Mouse (Mus musculus) spleen, postnatal 14 days (tissue): ENCODE data around the gene Epha6.

ENCODE experiments used
- DNase-seq, 2 experiments: peaks; one replicate each; pipeline ENCODE4 v3.0.0; 2021 to 2022; ENCODE audit warnings: low spot score in 2 of 2

The Epha6 gene

GRCm38 (mm10) chr16:60605061-60605831 is at the start of gene Epha6:
Gene Epha6 (minus strand): TSS chr16:60605531.
- DNase-seq, result no peak

GRCm38 (mm10) chr16:60651716-60652115 is 46.4 kb upstream of the Epha6 start:
- DNase-seq, result no peak

- no peak for DNase-seq
Measured at GRCm38 (mm10) chr16:60628091-60628490, 22.8 kb upstream of the Epha6 start.

- no peak for DNase-seq
Measured at GRCm38 (mm10) chr16:60605832-60606583, 677 bp upstream of the Epha6 start.

GRCm38 (mm10) chr16:60604613-60605012 is 718 bp downstream of the Epha6 start:
- no peak for DNase-seq

- DNase-seq, result no peak
Measured at GRCm38 (mm10) chr16:60585322-60585721, 20.0 kb downstream of the Epha6 start.

GRCm38 (mm10) chr16:60584695-60585094 is 20.6 kb downstream of the Epha6 start:
- no peak for DNase-seq

GRCm38 (mm10) chr16:60570546-60570945 is 34.8 kb downstream of the Epha6 start:
- DNase-seq, result no peak

GRCm38 (mm10) chr16:60544385-60544784 is 60.9 kb downstream of the Epha6 start:
- DNase-seq, result no peak

GRCm38 (mm10) chr16:60538233-60538632 is 67.1 kb downstream of the Epha6 start:
- DNase-seq, result no peak

GRCm38 (mm10) chr16:60509707-60510106 is 95.6 kb downstream of the Epha6 start:
- DNase-seq, result no peak

GRCm38 (mm10) chr16:60499567-60499966 is 105.8 kb downstream of the Epha6 start:
- DNase-seq, result no peak

- no peak for DNase-seq
Measured at GRCm38 (mm10) chr16:60475776-60476175, 129.6 kb downstream of the Epha6 start.

- no peak for DNase-seq
Measured at GRCm38 (mm10) chr16:60468200-60468785, 137.0 kb downstream of the Epha6 start.

GRCm38 (mm10) chr16:60435283-60435682 is 170.0 kb downstream of the Epha6 start:
- DNase-seq, result no peak

GRCm38 (mm10) chr16:60434241-60434640 is 171.1 kb downstream of the Epha6 start:
- no peak for DNase-seq

GRCm38 (mm10) chr16:60395306-60395705 is 210.0 kb downstream of the Epha6 start:
- DNase-seq, result no peak

- no peak for DNase-seq
Measured at GRCm38 (mm10) chr16:60392961-60393360, 212.4 kb downstream of the Epha6 start.

- DNase-seq, result no peak
Measured at GRCm38 (mm10) chr16:60375147-60375546, 230.2 kb downstream of the Epha6 start.

GRCm38 (mm10) chr16:60283963-60284362 is 321.4 kb downstream of the Epha6 start:
- DNase-seq, result no peak

- no peak for DNase-seq
Measured at GRCm38 (mm10) chr16:60274109-60274508, 331.2 kb downstream of the Epha6 start.
